Mouse (Mus musculus) c-Kit-positive CD71-negative TER-119-negative erythroid progenitor cells, embryonic 14.5 days (primary cell): ENCODE data around the gene Cd59b.
"Not testable (repeated sequence)": the region's sequence is repeated elsewhere in the genome, so short reads cannot be mapped to it uniquely, and the experiment has no call there.

Experiments
- DNase-seq: peaks from one replicate; pipeline ENCODE4 v3.0.0-alpha.2; 2013; ENCODE audit warnings: low read depth

Cd59b gene

DNA sequence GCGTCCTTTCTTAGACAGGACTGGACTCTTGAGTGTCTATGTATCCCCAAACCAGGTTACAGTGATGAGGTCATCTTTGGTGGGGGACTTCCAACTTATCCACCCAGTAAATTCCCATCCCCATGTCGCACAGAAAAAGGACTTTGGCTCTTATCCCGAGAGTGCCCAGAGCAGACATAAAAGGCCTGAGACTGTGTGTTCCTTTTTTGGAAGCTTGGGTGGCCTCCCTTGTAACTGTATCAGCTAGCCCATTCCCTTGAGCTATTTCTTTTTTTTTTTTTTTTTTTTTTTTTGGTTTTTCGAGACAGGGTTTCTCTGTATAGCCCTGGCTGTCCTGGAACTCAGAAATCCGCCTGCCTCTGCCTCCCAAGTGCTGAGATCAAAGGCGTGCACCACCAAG is 4.1 kb upstream of the Cd59b start, which contains the start of gene Gm10912:
Gm10912 (plus strand) TSS at position 301 of the 400 bp plus-strand sequence.
- not testable (repeated sequence) for DNase-seq

DNA sequence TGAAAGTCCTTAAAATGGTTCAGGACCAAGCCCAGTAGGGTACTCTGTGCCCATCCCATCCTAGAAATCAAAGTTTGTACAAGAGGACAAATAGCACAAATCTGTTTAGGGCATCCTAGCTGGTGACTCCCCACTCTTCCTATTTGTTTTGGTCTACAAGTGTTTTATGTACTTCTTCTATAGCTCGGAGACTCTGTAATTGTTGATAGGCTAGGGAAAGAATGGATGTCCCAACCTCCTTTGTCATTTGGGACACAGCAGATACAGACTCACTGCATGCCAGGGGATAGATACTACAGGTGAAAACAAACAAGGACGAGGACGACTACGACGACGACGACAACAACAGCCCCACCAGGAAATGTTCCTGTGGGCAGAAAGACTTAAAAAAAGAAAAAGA is 1.2 kb upstream of the Cd59b start, which contains the start of gene Gm10799:
Gm10799 (minus strand) TSS at position 101 of the 400 bp plus-strand sequence.
- DNase-seq, result not testable (repeated sequence)

GRCm38 (mm10) chr2:104078285-104078684 is 8.6 kb downstream of the Cd59b start:
- DNase-seq, result not testable (repeated sequence)

DNA sequence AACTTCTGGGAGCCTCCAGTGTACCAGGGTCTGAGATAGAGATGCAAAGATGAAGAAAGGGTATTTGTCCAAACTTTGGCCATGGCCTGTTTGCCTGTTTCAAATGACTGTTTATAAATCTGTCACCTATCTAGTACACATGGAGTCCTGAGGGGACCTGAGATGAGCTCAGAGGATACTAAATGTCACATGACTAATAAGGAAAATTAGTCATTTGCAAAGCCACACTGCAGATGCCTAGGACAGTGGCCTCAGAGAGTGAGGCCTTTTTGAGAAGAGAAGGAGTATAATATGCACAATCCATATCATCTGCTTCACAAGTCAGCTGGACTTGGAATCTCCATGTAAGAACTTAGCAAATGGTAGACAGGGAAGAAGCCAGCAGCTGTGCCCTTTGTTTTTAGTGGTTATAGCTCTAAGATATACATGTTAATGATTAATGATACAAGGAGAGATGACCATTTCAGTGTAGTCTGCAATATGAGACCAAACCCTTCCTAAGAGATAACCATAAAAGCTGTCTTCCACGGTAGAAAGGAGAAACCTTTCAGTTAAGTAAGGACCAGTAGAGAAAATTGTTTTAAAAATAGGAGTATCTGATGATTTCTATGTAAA is 11.9 kb downstream of the Cd59b start:
- not testable (repeated sequence) for DNase-seq

- DNase-seq, result no peak
These were observed 12.8 kb downstream of the Cd59b start for GRCm38 (mm10) chr2:104082474-104082873.

- DNase-seq, result not testable (repeated sequence)
These were observed 14.4 kb downstream of the Cd59b start for GRCm38 (mm10) chr2:104084027-104084426.

- DNase-seq, result not testable (repeated sequence)
These were observed 17.9 kb downstream of the Cd59b start for GRCm38 (mm10) chr2:104087562-104087961.

DNA sequence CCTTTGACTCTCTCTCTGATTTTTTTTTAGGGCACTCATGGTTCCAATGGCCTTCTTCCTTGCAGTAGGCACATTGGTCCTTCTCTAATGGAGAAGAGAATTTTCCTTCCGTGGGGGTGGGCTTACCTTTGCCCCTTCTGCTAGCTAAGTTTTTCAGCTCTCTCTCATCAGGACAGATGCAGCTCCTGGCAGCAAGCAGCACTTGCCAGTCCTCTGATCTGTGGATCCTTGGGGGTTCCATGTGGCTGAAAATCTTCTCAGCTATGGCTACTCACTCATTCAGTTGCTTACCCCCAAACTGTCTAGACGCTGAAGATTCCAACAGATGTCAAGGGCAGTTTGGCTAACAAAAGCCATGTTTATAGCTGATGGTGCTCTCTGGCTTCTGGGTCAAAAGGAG is 23.7 kb downstream of the Cd59b start:
- DNase-seq, result no peak

GRCm38 (mm10) chr2:104095741-104096213 is 26.1 kb downstream of the Cd59b start, which contains the start of gene Cd59a:
Cd59a (plus strand) TSS chr2:104095801.
- DNase-seq, result peak; percentile 77

DNA sequence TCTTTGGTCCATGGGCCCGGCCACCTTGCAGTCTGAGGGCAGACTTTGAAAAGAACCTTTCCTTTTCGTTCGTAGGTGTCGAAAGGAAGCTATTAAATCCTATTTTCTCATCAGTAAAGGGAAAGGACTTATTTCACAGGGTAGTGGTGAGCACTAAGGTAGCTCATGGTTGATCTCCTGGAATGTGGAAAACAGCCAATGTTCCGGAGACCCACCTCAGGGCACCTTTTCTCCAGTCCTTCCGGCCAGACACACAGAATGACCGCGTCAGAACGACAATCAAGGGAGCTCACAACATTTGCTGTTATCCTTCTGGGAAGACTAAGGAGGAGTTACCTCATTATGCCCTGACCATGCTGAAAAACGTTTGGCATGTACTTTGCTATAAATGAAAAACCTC is 26.6 kb downstream of the Cd59b start:
- DNase-seq, result no peak

- not testable (repeated sequence) for DNase-seq
These were observed 27.1 kb downstream of the Cd59b start for GRCm38 (mm10) chr2:104096796-104097195.

DNA sequence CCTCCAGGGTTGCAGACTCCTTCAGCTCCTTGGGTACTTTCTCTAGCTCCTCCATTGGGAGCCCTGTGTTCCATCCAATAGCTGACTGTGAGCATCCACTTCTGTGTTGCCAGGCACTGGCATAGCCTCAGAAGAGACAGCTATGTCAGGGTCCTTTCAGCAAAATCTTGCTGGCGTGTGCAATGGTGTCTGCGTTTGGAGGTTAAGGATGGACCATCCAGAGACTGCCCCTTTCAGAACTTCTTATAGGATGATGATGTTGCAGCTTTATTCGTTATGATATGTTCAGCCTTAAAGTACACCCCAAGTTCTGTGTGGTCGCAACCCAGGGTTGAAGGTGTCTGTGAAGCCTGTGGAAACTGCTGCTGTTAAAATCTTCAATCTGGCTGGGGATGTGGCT is 27.7 kb downstream of the Cd59b start:
- not testable (repeated sequence) for DNase-seq

DNA sequence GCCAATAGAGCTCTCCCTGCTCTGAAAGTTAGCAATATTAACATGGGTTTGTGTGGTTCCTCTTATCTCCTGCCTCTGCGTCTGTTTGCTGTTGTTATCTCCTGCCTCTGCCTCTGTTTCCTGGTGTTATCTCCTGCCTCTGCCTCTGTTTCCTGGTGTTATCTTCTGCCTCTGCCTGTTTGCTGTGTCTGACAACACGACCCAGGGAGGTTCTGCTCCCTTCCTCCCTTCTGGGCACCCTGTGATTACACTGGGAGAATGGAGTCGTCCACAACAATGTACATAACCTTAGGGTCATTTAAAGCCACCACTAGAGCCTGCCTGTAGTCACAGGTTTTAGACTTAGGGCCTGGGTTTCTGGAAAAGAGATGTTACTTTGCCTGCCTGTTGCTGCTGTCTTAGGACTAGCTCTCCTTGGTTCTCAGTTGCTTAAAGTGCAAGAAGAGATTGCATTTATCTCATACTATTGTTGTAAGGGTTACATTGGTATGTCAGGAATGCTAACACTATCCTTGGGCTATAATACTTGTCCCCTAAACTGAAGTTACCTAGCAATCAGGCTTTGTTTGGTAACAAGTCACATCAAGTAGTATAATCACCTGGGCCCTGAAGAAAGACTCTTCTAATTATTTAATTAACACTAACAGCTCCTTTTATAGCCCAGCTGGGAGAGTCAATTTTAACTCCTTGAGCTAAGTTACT is 29.0 kb downstream of the Cd59b start:
- DNase-seq, result no peak

- no peak for DNase-seq
These were observed 29.6 kb downstream of the Cd59b start for GRCm38 (mm10) chr2:104099231-104099585.

DNA sequence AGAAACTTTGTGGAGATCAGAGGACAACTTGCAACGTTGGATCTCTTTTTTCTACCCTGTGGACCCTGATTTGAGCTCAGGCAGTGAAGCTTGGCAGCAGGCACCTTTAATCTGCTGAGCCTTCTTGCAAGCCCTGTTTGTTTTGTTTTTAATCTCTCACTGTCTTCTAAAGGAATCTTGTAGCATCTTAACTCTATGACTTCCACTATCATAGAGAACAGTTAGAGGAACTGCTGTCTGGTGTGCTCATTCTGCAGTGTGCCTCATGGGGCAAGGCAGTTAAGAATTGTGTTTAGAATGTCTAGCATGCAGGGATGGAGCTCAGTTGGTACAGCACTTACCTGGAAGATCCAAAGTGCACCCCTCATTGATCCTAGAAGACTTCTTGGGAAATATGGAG is 30.3 kb downstream of the Cd59b start:
- DNase-seq, result no peak

DNA sequence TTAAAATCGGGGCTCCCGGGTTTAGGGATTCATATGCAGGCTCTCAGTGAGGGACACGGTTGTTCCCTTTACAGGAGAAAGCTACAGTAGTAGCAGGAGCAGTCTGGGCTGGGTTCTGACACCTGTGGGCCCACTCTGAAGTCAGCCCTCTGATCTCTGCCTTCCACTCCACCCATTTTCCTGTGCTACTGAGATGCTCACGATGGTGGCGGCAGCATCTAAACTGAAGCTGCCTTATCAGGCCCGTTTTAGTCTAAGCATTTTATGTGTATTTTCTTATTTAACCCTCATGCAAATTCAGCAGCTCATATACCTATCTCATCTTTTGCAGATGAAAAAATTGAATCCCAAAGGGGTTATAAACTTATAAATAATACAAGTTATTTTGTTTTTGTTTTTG is 35.2 kb downstream of the Cd59b start:
- DNase-seq, result no peak

- DNase-seq, result not testable (repeated sequence)
These were observed 39.4 kb downstream of the Cd59b start for GRCm38 (mm10) chr2:104109021-104109420.

DNA sequence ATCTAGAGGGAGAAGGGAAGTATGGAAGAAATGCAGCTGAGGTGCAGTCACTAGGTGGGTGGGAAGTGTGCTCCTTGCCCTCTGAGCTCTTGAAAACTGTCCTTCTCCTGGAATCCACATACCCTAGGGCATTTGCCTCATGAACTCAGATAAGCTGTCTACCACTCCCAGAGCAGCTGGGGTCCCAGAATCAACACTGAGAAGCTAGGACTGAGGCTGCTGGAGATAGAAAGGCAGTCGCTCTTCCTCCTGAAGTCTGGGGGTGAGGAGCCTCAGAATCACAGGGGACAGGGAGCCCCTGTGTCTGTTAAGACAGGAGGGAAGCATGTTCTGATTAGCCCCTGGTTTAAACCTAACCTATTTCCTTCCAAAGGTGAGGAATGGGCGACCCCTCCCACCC is 39.9 kb downstream of the Cd59b start:
- DNase-seq, result no peak

DNA sequence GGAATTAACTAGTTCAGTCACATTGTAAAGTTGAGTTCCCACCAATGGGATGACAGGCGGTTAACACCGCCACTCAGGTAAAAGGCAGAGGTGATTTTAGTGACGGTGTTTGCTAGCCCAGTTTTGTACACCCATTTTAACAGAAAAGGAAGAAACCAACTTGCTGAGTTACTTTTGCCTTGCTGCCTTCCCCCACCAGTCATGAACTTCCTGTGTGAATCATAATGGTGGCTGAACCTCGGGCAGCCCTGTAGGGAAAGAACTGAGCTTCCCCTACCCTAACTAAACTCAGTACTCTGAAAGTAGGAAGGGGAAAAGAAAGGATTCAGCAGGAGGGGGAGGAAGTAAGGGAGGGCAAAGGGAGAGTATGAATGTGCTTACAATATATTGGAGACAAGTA is 40.4 kb downstream of the Cd59b start:
- DNase-seq, result no peak

DNA sequence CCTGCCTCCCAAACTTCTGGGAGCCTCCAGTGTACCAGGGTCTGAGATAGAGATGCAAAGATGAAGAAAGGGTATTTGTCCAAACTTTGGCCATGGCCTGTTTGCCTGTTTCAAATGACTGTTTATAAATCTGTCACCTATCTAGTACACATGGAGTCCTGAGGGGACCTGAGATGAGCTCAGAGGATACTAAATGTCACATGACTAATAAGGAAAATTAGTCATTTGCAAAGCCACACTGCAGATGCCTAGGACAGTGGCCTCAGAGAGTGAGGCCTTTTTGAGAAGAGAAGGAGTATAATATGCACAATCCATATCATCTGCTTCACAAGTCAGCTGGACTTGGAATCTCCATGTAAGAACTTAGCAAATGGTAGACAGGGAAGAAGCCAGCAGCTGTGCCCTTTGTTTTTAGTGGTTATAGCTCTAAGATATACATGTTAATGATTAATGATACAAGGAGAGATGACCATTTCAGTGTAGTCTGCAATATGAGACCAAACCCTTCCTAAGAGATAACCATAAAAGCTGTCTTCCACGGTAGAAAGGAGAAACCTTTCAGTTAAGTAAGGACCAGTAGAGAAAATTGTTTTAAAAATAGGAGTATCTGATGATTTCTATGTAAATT is 41.6 kb downstream of the Cd59b start:
- not testable (repeated sequence) for DNase-seq

DNA sequence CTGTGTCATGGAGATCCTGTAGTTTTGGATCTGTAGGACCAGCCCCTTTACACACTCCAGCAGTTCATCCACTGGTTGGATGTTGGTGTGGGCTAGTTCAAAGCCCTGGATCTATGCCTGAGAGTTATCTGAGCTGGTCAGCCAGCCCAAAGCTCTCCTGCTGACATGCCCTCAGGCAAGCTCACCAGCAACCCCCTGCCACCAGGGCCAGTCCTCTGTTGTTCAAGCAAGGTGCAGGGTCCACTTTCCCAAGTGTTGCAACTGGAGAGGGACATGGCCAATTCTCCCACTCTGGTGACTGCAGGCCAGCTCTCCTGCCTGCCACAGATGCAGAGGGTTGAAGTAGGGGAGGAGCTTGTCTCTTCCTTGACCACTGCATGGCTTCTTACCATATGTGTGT is 43.9 kb downstream of the Cd59b start:
- not testable (repeated sequence) for DNase-seq

DNA sequence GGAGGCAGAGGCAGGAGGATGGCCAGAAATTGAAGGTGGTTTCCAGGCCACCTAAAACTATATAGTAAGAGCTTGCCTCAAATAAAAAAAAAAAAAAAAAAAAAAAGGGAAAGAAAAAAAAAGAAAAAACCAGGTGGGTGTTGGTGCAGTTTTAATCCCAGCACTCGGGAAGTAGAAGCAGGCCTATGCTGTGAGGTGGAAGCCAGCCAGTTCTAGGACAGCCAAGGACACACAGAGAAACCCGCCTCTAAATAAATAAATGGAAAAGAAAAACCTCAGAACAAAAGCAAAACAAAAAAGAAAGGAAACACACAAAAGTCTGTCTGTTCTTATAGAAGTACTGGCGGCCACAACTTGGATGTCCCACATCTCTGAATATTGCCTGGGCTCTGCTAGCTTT is 45.2 kb downstream of the Cd59b start:
- DNase-seq, result no peak

DNA sequence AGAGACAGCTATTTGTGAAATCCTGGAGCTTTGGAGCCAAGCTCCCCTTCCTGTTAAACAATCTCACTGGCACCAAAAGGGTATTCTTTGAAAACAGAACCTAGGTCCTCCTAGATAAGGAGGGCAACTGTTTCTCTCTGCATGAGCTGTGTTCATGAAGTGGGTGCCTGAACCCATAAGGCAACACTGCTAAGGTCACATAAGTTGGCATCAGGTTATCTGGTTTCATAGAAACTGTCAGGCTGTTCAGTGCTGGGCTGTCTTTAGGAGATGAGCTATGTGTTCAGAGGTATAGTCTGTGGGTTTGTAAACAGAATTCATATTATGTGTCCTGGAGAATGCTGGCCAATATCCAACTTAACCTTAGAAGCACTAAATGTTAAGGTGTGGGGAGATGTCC is 47.5 kb downstream of the Cd59b start:
- DNase-seq, result not testable (repeated sequence)
